Mouse (Mus musculus): ENCODE data around the gene Fez2.

The Fez2 gene

GRCm38 (mm10) chr17:78322369-78323335, 95.3 kb downstream of the Fez2 start:
- peak; percentile 26 for DNase-seq (ENCODE audit: extremely low read depth, low read depth, low spot score)

GRCm38 (mm10) chr17:78321216-78321835, 96.6 kb downstream of the Fez2 start:
- peak; percentile 84 for DNase-seq (ENCODE audit: extremely low read depth, low read depth, low spot score)

All from fat pad, adult 2 months (tissue).